ENCODE assay signal across 8 mouse cellular contexts in genomic region chr7:67373584-67373960, GRCm38 (mm10). TPM values are rescaled to one million over a fixed set of nuclear protein-coding genes. Genes with fewer than 3 reads are reported as not detected.
DNase-seq lines count a peak whose midpoint lies in the region; ATAC-seq and TF ChIP-seq lines count a peak whose summit lies in the region.

No protein-coding gene starts in this region.

- H3K36me3 ChIP-seq in testis, adult 2 months (ENCODE audit: control insufficient read depth, insufficient read depth, low read length): no peaks in the 10 kb centered on the region
- H3K36me3 ChIP-seq in liver, embryonic 11.5 days (ENCODE audit: control insufficient read depth, insufficient read depth, low read length): no peaks in the 10 kb centered on the region
- no peaks in the 10 kb centered on the region for H3K36me3 ChIP-seq in stomach, embryonic 16.5 days (ENCODE audit: control insufficient read depth, insufficient read depth, low read length)

- peak overlapping the region; percentile 100 for H3K27ac ChIP-seq in cerebellum, adult 2 months (ENCODE audit: insufficient read depth, low read length)
- H3K27ac ChIP-seq in testis, adult 2 months (ENCODE audit: control insufficient read depth, insufficient read depth, low read depth, low read length): peak overlapping the region; percentile 100
- peak overlapping the region; percentile 94 for H3K27ac ChIP-seq in liver, embryonic 11.5 days (ENCODE audit: low read depth, low read length)
- H3K27ac ChIP-seq in stomach, embryonic 16.5 days (ENCODE audit: low read length): peak overlapping the region; percentile 99

- peak overlapping the region; percentile 98 for H3K9ac ChIP-seq in liver, embryonic 11.5 days (ENCODE audit: low read depth, low read length)
- peak overlapping the region; percentile 99 for H3K9ac ChIP-seq in stomach, embryonic 16.5 days (ENCODE audit: low read length)

- no peaks in the 10 kb centered on the region for H3K9me3 ChIP-seq in liver, embryonic 11.5 days (ENCODE audit: control insufficient read depth, low read length)
- no peaks in the 10 kb centered on the region for H3K9me3 ChIP-seq in stomach, embryonic 16.5 days (replicated peaks; ENCODE audit: control insufficient read depth, low read length)

- peak overlapping the region; percentile 98 for H3K4me2 ChIP-seq in liver, embryonic 11.5 days
- H3K4me2 ChIP-seq in stomach, embryonic 16.5 days (ENCODE audit: low read depth, low read length): peak overlapping the region; percentile 88

- no peak for TF ChIP-seq CTCF in cerebellum, adult 2 months (IDR thresholded peaks at IDR 0.05; ENCODE audit: borderline replicate concordance, insufficient read depth, low read depth, low read length)
- no peak for TF ChIP-seq CTCF in testis, adult 2 months (IDR thresholded peaks at IDR 0.05; ENCODE audit: control insufficient read depth, insufficient read depth, insufficient replicate concordance, low read depth, low read length)

- no peak for ATAC-seq in liver, embryonic 11.5 days (replicated peaks; ENCODE audit: low FRiP score)
- no peak for ATAC-seq in stomach, embryonic 16.5 days (ENCODE audit: insufficient read depth, low FRiP score)
- ATAC-seq in cerebellum, adult (ENCODE audit: insufficient number of reproducible peaks, low FRiP score, low TSS enrichment): no peak

- peak overlapping the region; percentile 89 for H3K4me3 ChIP-seq in cerebellum, adult 2 months (replicated peaks; ENCODE audit: insufficient read depth, low read depth, low read length)
- H3K4me3 ChIP-seq in testis, adult 2 months (ENCODE audit: control insufficient read depth, low read depth, low read length): peak overlapping the region; percentile 98
- H3K4me3 ChIP-seq in liver, embryonic 11.5 days (ENCODE audit: low read depth, low read length): peak overlapping the region; percentile 93
- peak overlapping the region; percentile 96 for H3K4me3 ChIP-seq in stomach, embryonic 16.5 days (replicated peaks; ENCODE audit: low read length)

- peaks cover 2% of the 10 kb centered on the region; the same call in 1 of the 2 replicates for H3K4me1 ChIP-seq in cerebellum, adult 2 months (ENCODE audit: control insufficient read depth, insufficient read depth, low read length)
- peaks cover 4% of the 10 kb centered on the region for H3K4me1 ChIP-seq in testis, adult 2 months (ENCODE audit: control insufficient read depth, insufficient read depth, low read length)
- peaks cover 26% of the 10 kb centered on the region for H3K4me1 ChIP-seq in liver, embryonic 11.5 days (replicated peaks; ENCODE audit: control insufficient read depth, insufficient read depth, low read length)
- H3K4me1 ChIP-seq in stomach, embryonic 16.5 days (ENCODE audit: control insufficient read depth, insufficient read depth, low read length): peaks cover 11% of the 10 kb centered on the region; the same call in 1 of the 2 replicates

- no peak for TF ChIP-seq POLR2A in cerebellum, adult 2 months (IDR thresholded peaks at IDR 0.05; ENCODE audit: borderline replicate concordance, insufficient read depth, low read length)
- no peak for TF ChIP-seq POLR2A in testis, adult 2 months (IDR thresholded peaks at IDR 0.05; ENCODE audit: control insufficient read depth, low read depth, low read length)

- WGBS in cerebellum, adult 2 months: 46% methylated on average over 6 of the region's 6 CpGs
- 18% methylated on average over 6 of the region's 6 CpGs for WGBS in liver, embryonic 11.5 days
- 33% methylated on average over 6 of the region's 6 CpGs for WGBS in stomach, embryonic 16.5 days

- no peaks in the 10 kb centered on the region for H3K27me3 ChIP-seq in cerebellum, adult 2 months (ENCODE audit: control insufficient read depth, insufficient read depth, low read length)
- H3K27me3 ChIP-seq in testis, adult 2 months (ENCODE audit: control insufficient read depth, insufficient read depth, low read length): no peaks in the 10 kb centered on the region
- H3K27me3 ChIP-seq in liver, embryonic 11.5 days (replicated peaks; ENCODE audit: control insufficient read depth, insufficient read depth, low read length): no peaks in the 10 kb centered on the region
- H3K27me3 ChIP-seq in stomach, embryonic 16.5 days (ENCODE audit: control insufficient read depth, insufficient read depth, low read length): no peaks in the 10 kb centered on the region

- no peak for DNase-seq in cerebellum, adult 2 months
- DNase-seq in cerebellum, adult 11 months: no peak
- no peak for DNase-seq in testis, postnatal 14 days (ENCODE audit: low spot score)
- DNase-seq in liver, embryonic 11.5 days (ENCODE audit: low spot score): no peak
- no peak for DNase-seq in layer of hippocampus, adult 9-11 months

RNA-seq across cellular contexts. Expression of gene Mef2a, which starts 0.9 kb away (rescaled TPM):
- polyA plus RNA-seq in cerebellum, adult 2 months (2012; rRNA removed): 59.1 and 69.7 TPM in 2 replicates
- polyA plus RNA-seq in testis, adult 2 months (2012; rRNA removed): 19.8 and 21.3 TPM in 2 replicates
- polyA plus RNA-seq in liver, embryonic 11.5 days (2014; fragmentation: Nextera tagmentation; extraction: Ambion mirVana): 23.2 and 23.6 TPM in 2 replicates
- 40.5 and 41.0 TPM in 2 replicates for polyA plus RNA-seq in stomach, embryonic 16.5 days (2015; fragmentation: Nextera tagmentation; extraction: Ambion mirVana)
